7 mouse cellular contexts compared by ENCODE assay signal in genomic region chr7:82504101-82504500, GRCm38 (mm10).
DNase-seq lines count a peak whose midpoint lies in the region; ATAC-seq and TF ChIP-seq lines count a peak whose summit lies in the region.

No protein-coding gene starts in this region.

- peak; percentile 89 for TF ChIP-seq CTCF in lung, postnatal 0 days (IDR thresholded peaks at IDR 0.05)

- ATAC-seq in lung, postnatal 0 days: peak; percentile 49

- no peak overlapping the region for H3K27ac ChIP-seq in lung, postnatal 0 days (ENCODE audit: low read length)

- no peak overlapping the region for H3K4me3 ChIP-seq in lung, postnatal 0 days (ENCODE audit: low read depth, low read length)

- intact Hi-C loops in heart, postnatal 10 days (cut with DNase I): loop anchor here (2.0 to 5.0 kb wide), 2 partner anchors 103 to 165 kb away; no protein-coding TSS in a partner anchor

- TF ChIP-seq EP300 in lung, postnatal 0 days (IDR thresholded peaks at IDR 0.05): no peak

- no peak overlapping the region for H3K9ac ChIP-seq in lung, postnatal 0 days (replicated peaks; ENCODE audit: low read depth)

- H3K4me1 ChIP-seq in lung, postnatal 0 days (ENCODE audit: insufficient read depth, low read depth, low read length): no peaks in the 10 kb centered on the region

- no peaks in the 10 kb centered on the region for H3K27me3 ChIP-seq in lung, postnatal 0 days (replicated peaks; ENCODE audit: insufficient read depth, low read length)

- DNase-seq in ES-CJ7 (ENCODE audit: low read depth, low spot score): peak; percentile 84
- DNase-seq in adrenal gland, postnatal 14 days: peak; percentile 69
- peak; percentile 72 for DNase-seq in embryo, embryonic 9.5 days (ENCODE audit: extremely low spot score)
- peak; percentile 60 to 77 for DNase-seq in heart, postnatal 10 days
- peak; percentile 44 to 81 for DNase-seq in layer of hippocampus, adult 18-20 months (ENCODE audit: low spot score in 2 of 2)
- peak; percentile 69 for DNase-seq in lung, postnatal 0 days (ENCODE audit: low spot score)
- peak; percentile 48 for DNase-seq in right cerebral cortex, adult 18-20 months

- H3K36me3 ChIP-seq in lung, postnatal 0 days (ENCODE audit: insufficient read depth, low read length): no peaks in the 10 kb centered on the region

- 16% methylated on average over 4 of the region's 4 CpGs for WGBS in lung, postnatal 0 days

- no peak overlapping the region for H3K4me2 ChIP-seq in lung, postnatal 0 days (replicated peaks; ENCODE audit: low read depth, low read length)

- no peaks in the 10 kb centered on the region for H3K9me3 ChIP-seq in lung, postnatal 0 days (ENCODE audit: low read length)
